Mouse (Mus musculus) hindbrain, embryonic 13.5 days (tissue): ENCODE data around the gene Olfr961. TPM values are rescaled to one million over a fixed set of nuclear protein-coding genes. Genes with fewer than 3 reads are reported as not detected.

ENCODE experiments used
- ATAC-seq: fragments of 200-750 bp; cut with Nextera tagmentation; 2 replicates; pipeline ENCODE4 v1.8.0; 2017; ENCODE audit warnings: moderate TSS enrichment; ENCODE audit not compliant: low FRiP score
- H3K27ac ChIP-seq: fragments of 300-500 bp; sonication (generic); 2 replicates; pipeline ENCODE4 v1.5.1; 2015; ENCODE audit warnings: inconsistent platforms, mild to moderate bottlenecking, moderate library complexity
- H3K27me3 ChIP-seq: fragments of 300-500 bp; sonication (generic); 2 replicates; pipeline ENCODE4 v1.6.1; 2015; ENCODE audit warnings: mild to moderate bottlenecking, inconsistent platforms
- H3K36me3 ChIP-seq: fragments of 300-500 bp; sonication (generic); 2 replicates; pipeline ENCODE4 v1.6.1; 2015; ENCODE audit warnings: mild to moderate bottlenecking, inconsistent platforms
- H3K4me1 ChIP-seq: fragments of 300-500 bp; sonication (generic); replicated peaks from 2 replicates; pipeline ENCODE4 v1.6.1; 2015; ENCODE audit warnings: inconsistent platforms
- H3K4me2 ChIP-seq: fragments of 300-500 bp; sonication (generic); 2 replicates; pipeline ENCODE4 v1.6.1; 2015; ENCODE audit warnings: inconsistent platforms, mild to moderate bottlenecking, moderate library complexity
- H3K4me3 ChIP-seq: fragments of 300-500 bp; sonication (generic); 2 replicates; pipeline ENCODE4 v1.5.1; 2015; ENCODE audit warnings: mild to moderate bottlenecking, inconsistent platforms
- H3K9ac ChIP-seq: fragments of 300-500 bp; sonication (generic); 2 replicates; pipeline ENCODE4 v1.6.1; 2015; ENCODE audit warnings: mild to moderate bottlenecking, inconsistent platforms
- H3K9me3 ChIP-seq: fragments of 300-500 bp; sonication (generic); 2 replicates; pipeline ENCODE4 v1.6.1; 2016; ENCODE audit warnings: inconsistent platforms
- WGBS: fragments of 180-500 bp; shearing (Covaris S2); methylation state at CpG from one replicate; pipeline ENCODE4 v1.1.7; 2015; 5-methylcytosine and 5-hydroxymethylcytosine counted together
- polyA plus RNA-seq: library from polyadenylated mRNA; unstranded; fragments of >200 nt; fragmentation: Nextera tagmentation; extraction: Ambion mirVana; gene quantifications from 2 replicates; pipeline ENCODE4 v1.2.1, GENCODE M21; 2015

The Olfr961 gene
- polyA plus RNA-seq, 1 experiment from 2014 or later = not detected

DNA sequence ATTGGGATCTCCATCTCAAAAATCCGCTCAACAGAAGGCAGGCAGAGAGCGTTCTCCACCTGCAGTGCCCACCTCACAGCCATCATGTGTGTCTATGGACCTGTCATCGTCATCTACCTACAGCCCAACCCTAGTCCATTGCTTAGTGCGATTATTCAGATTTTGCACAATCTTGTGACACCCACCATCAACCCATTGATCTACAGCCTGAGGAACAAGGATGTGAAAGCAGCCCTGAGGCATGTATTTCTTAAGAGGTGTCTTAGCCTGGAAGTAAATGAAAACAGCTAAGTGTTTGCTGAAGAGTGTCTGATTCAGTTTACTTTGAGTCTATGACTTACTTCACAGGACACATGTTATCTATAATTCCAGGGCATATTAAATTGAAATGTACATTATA lies 2.5 kb downstream of the Olfr961 start:
- 91% methylated on average over 4 of the region's 4 CpGs for WGBS

GRCm38 (mm10) chr9:39654756-39655396 lies 10.0 kb downstream of the Olfr961 start:
- no peak for ATAC-seq

More for the DNA sequence above, 2.5 kb downstream of the Olfr961 start:
- Histone ChIP-seq H3K4me1 (no peaks in the 10 kb centered on the region), H3K4me3 (no peak overlapping the region), H3K4me2 (no peak overlapping the region), H3K36me3 (no peaks in the 10 kb centered on the region), H3K9ac (no peak overlapping the region), H3K27ac (no peak overlapping the region), H3K27me3 (no peaks in the 10 kb centered on the region), H3K9me3 (no peaks in the 10 kb centered on the region)
- no peak for ATAC-seq

DNA sequence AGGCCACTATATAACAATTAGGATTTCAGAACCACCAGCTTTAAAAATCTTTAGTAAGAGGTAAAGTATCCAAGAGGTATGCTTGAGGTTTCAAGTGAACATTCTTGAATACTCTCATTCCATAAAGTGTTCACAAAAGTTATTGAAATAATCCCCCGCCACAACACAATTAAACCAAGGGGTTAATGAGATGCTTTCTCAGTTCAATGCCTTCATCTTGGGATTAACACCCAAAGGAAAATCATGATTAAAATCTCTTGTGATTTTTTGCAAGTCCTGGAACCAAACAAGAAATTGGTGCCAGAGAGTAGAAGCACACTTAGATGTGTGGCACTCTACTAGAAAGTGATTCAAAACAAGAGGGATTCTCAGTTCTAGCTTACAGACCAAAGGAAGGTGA lies 22.0 kb downstream of the Olfr961 start, which contains the start of gene Olfr963:
TSS of gene Olfr963 (plus strand) at position 301 of the 400 bp plus-strand sequence.
- H3K27ac ChIP-seq = no peak within 1 kb of the TSS
- 97% methylated on average over 1 of the region's 1 CpGs for WGBS
- no peaks in the 10 kb centered on the region for H3K4me1 ChIP-seq
- H3K4me3 ChIP-seq = no peak within 1 kb of the TSS
- no peaks in the 10 kb centered on the region for H3K36me3 ChIP-seq
- no peak within 1 kb of the TSS for H3K9ac ChIP-seq
- H3K4me2 ChIP-seq = no peak within 1 kb of the TSS
- H3K9me3 ChIP-seq = no peaks in the 10 kb centered on the region
- no peaks in the 10 kb centered on the region for H3K27me3 ChIP-seq
- no peak for ATAC-seq

More at GRCm38 (mm10) chr9:39654756-39655396, 10.0 kb downstream of the Olfr961 start:
- no peaks in the 10 kb centered on the region for H3K4me1 ChIP-seq
- no peaks in the 10 kb centered on the region for H3K27me3 ChIP-seq
- no peaks in the 10 kb centered on the region for H3K36me3 ChIP-seq
- no peak overlapping the region for H3K9ac ChIP-seq
- 71% methylated on average over 6 of the region's 6 CpGs for WGBS
- H3K4me3 ChIP-seq = no peak overlapping the region
- H3K9me3 ChIP-seq = no peaks in the 10 kb centered on the region
- no peak overlapping the region for H3K27ac ChIP-seq
- no peak overlapping the region for H3K4me2 ChIP-seq

DNA sequence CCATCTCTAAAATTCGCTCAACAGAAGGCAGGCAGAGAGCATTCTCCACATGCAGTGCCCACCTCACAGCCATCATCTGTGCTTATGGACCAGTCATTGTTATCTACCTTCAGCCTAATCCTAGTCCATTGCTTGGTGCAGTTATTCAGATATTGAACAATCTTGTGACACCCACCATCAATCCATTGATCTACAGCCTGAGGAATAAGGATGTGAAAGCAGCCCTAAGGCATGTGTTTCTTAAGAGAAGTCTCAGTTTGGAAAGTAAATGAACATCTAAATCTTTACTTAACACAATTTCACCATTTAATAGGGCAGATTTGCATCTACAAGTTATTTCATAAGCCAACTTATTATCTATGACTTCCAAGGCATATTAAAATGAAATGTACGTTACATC lies 24.8 kb downstream of the Olfr961 start:
- H3K4me3 ChIP-seq = no peak overlapping the region
- H3K4me2 ChIP-seq = no peak overlapping the region
- ATAC-seq = no peak
- no peaks in the 10 kb centered on the region for H3K9me3 ChIP-seq
- no peaks in the 10 kb centered on the region for H3K27me3 ChIP-seq
- H3K36me3 ChIP-seq = no peaks in the 10 kb centered on the region
- no peak overlapping the region for H3K9ac ChIP-seq
- H3K4me1 ChIP-seq = no peaks in the 10 kb centered on the region
- H3K27ac ChIP-seq = no peak overlapping the region
- WGBS = 88% methylated on average over 2 of the region's 2 CpGs

DNA sequence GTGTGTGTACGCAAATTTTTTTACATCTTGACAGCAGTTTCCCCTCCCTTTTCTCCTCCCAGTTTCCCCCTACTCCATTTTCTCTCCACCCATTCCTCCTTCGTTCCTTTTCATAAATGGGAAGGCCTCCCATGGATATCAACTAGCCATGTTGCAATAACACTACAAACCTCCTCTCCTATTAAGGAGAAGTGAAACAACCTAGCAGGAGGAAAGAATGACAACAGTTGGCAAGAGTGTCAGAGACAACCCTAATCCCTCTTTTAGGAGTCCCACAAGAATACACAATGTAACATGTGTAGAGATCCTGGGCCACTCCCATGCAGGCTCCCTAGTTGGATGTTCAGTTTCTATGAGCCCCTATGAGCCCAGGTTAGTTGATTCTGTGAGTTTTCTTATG lies 29.9 kb downstream of the Olfr961 start:
- no peak overlapping the region for H3K9ac ChIP-seq
- 81% methylated on average over 2 of the region's 2 CpGs for WGBS
- H3K9me3 ChIP-seq = no peaks in the 10 kb centered on the region
- H3K4me1 ChIP-seq = no peaks in the 10 kb centered on the region
- ATAC-seq = no peak
- no peaks in the 10 kb centered on the region for H3K36me3 ChIP-seq
- no peak overlapping the region for H3K4me2 ChIP-seq
- H3K27me3 ChIP-seq = no peaks in the 10 kb centered on the region
- H3K4me3 ChIP-seq = no peak overlapping the region
- no peak overlapping the region for H3K27ac ChIP-seq

- Histone ChIP-seq H3K36me3 (no peaks in the 10 kb centered on the region), H3K9ac (no peak overlapping the region), H3K27ac (no peak overlapping the region), H3K4me3 (no peak overlapping the region), H3K4me2 (no peak overlapping the region), H3K27me3 (no peaks in the 10 kb centered on the region), H3K4me1 (no peaks in the 10 kb centered on the region), H3K9me3 (no peaks in the 10 kb centered on the region)
- 94% methylated on average over 2 of the region's 2 CpGs for WGBS
- no peak for ATAC-seq
Measured at GRCm38 (mm10) chr9:39678557-39678956, 33.7 kb downstream of the Olfr961 start.

GRCm38 (mm10) chr9:39679280-39679679 lies 34.4 kb downstream of the Olfr961 start:
- Histone ChIP-seq H3K27me3 (no peaks in the 10 kb centered on the region), H3K4me2 (no peak overlapping the region), H3K36me3 (no peaks in the 10 kb centered on the region), H3K27ac (no peak overlapping the region), H3K9ac (no peak overlapping the region), H3K4me1 (no peaks in the 10 kb centered on the region), H3K9me3 (no peaks in the 10 kb centered on the region), H3K4me3 (no peak overlapping the region)
- ATAC-seq = no peak
- 67% methylated on average over 2 of the region's 2 CpGs for WGBS

Other genes starting within 250 kb of the Olfr961 start
- not detected in 2 replicates for gene Olfr952, start 217.9 kb upstream of the Olfr961 start, polyA plus RNA-seq
- gene Olfr954, start 188.4 kb upstream of the Olfr961 start, polyA plus RNA-seq = not detected in 2 replicates
- not detected in 2 replicates for gene Olfr955, start 173.1 kb upstream of the Olfr961 start, polyA plus RNA-seq
- gene Olfr44, start 151.1 kb upstream of the Olfr961 start, polyA plus RNA-seq = not detected in 2 replicates
- not detected in 2 replicates for gene Olfr957, start 129.3 kb upstream of the Olfr961 start, polyA plus RNA-seq
- gene Olfr958, start 91.0 kb upstream of the Olfr961 start, polyA plus RNA-seq = not detected in 2 replicates
- not detected in 2 replicates for gene Olfr959, start 69.5 kb upstream of the Olfr961 start, polyA plus RNA-seq
- 63.0 and 69.8 TPM in 2 replicates for gene AW551984, start 40.7 kb upstream of the Olfr961 start, polyA plus RNA-seq
- not detected in 2 replicates for gene Olfr148, start 34.4 kb upstream of the Olfr961 start, polyA plus RNA-seq
- not detected in 2 replicates for gene Olfr960, start 23.7 kb upstream of the Olfr961 start, polyA plus RNA-seq
- gene Olfr963, start 22.1 kb downstream of the Olfr961 start, polyA plus RNA-seq = not detected in 2 replicates
- not detected in 2 replicates for gene Olfr149, start 62.0 kb downstream of the Olfr961 start, polyA plus RNA-seq
- not detected in 2 replicates for gene Olfr965, start 66.3 kb downstream of the Olfr961 start, polyA plus RNA-seq
- gene Olfr150, start 85.9 kb downstream of the Olfr961 start, polyA plus RNA-seq = not detected in 2 replicates
- gene Olfr967, start 101.2 kb downstream of the Olfr961 start, polyA plus RNA-seq = not detected in 2 replicates
- gene Olfr968, start 138.2 kb downstream of the Olfr961 start, polyA plus RNA-seq = not detected in 2 replicates
- gene Olfr969, start 145.9 kb downstream of the Olfr961 start, polyA plus RNA-seq = not detected in 2 replicates
- not detected in 2 replicates for gene Olfr970, start 163.8 kb downstream of the Olfr961 start, polyA plus RNA-seq
- gene Olfr971, start 191.8 kb downstream of the Olfr961 start, polyA plus RNA-seq = not detected in 2 replicates
- not detected in 2 replicates for gene Olfr972, start 221.3 kb downstream of the Olfr961 start, polyA plus RNA-seq